ENCODE assay signal across 11 mouse cellular contexts in the genomic region with DNA sequence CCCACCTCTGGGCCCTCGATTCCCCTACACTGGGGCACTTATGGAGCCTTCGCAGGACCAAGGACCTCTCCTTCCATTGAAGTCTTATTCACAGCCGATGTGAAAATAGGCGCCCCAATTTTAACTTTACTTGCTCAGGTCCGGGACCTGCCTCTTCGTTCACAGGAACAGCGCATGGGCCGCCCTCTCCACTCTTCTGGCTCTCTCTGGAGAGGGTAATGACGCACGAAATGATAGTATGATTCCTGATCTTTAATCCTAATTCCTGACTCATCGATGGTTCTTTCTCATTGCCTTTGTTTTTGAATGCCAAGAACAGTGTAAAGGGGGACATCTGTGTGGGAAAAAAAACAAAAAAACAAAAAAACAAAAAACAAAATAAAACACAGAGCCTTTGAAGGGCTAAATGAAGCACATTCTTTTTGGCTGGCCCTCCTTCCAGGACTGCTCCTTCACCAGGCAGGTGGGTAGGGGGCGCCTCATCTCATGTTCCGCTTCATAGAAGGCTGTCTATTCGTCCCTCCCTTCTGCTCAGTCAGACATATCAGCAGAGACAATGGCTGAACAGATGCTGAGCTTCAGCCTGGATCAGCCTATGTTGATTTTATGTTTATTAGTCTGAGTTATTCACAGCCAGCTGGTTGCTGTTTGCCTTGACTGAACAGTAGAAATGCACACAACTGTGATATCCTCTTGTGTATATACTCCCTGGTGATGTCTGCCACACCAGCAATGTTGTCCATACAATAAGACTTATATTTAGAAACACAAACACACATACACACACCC.
A peak's percentile ranks its signal among the peaks of the same experiment; 100 is the strongest.
DNase-seq lines count a peak whose midpoint lies in the region; ATAC-seq and TF ChIP-seq lines count a peak whose summit lies in the region.
"Had no signal": no experiment of that assay in that cellular context is flagged by ENCODE, and none has a peak within 500 bp of the region (broad histone marks: within the 10 kb centered on the region; RNA-seq: fewer than 3 reads in every experiment).

No protein-coding gene starts in this region.

- TF ChIP-seq CTCF in CH12.LX (conservative IDR thresholded peaks at IDR 0.05 in 1 of 2, IDR thresholded peaks at IDR 0.05 in 1 of 2; ENCODE audit: low read depth in 2 of 2, low read length in 2 of 2): peak in 1 of 2 experiments; percentile 42; a peak in 1 of 4 replicates

- WGBS in hindbrain, embryonic 11.5 days: 64% methylated on average over 14 of the region's 14 CpGs
- 58% methylated on average over 14 of the region's 14 CpGs for WGBS in midbrain, embryonic 12.5 days
- WGBS in heart, embryonic 11.5 days (ENCODE audit: insufficient replicate concordance): 78% methylated on average over 14 of the region's 14 CpGs

- no peaks in the 10 kb centered on the region for H3K79me2 ChIP-seq in CH12.LX (replicated peaks; ENCODE audit: control insufficient read depth, extremely low read depth, insufficient read depth, poor library complexity, severe bottlenecking)

- no peaks in the 10 kb centered on the region for H3K36me3 ChIP-seq in CH12.LX (replicated peaks in 1 of 2; ENCODE audit: control insufficient read depth in 1 of 2, insufficient read depth in 1 of 2, low read length in 1 of 2)
- H3K36me3 ChIP-seq in hindbrain, embryonic 11.5 days (ENCODE audit: control insufficient read depth, insufficient read depth, low read length): no peaks in the 10 kb centered on the region
- no peaks in the 10 kb centered on the region for H3K36me3 ChIP-seq in midbrain, embryonic 12.5 days
- no peaks in the 10 kb centered on the region for H3K36me3 ChIP-seq in heart, embryonic 11.5 days (ENCODE audit: control insufficient read depth, insufficient read depth, low read length)
- H3K36me3 ChIP-seq: embryonic facial prominence, embryonic 15.5 days had no signal

- H3K9me3 ChIP-seq in CH12.LX (replicated peaks; ENCODE audit: low read length): no peaks in the 10 kb centered on the region
- no peaks in the 10 kb centered on the region for H3K9me3 ChIP-seq in hindbrain, embryonic 11.5 days (ENCODE audit: control insufficient read depth, low read length)
- no peaks in the 10 kb centered on the region for H3K9me3 ChIP-seq in midbrain, embryonic 12.5 days
- no peaks in the 10 kb centered on the region for H3K9me3 ChIP-seq in heart, embryonic 11.5 days (replicated peaks; ENCODE audit: control insufficient read depth, low read length)
- H3K9me3 ChIP-seq: embryonic facial prominence, embryonic 15.5 days had no signal

- no peak overlapping the region for H3K9ac ChIP-seq in CH12.LX (ENCODE audit: insufficient read depth, low read depth)
- H3K9ac ChIP-seq in hindbrain, embryonic 11.5 days (ENCODE audit: low read depth, low read length): no peak overlapping the region
- H3K9ac ChIP-seq in midbrain, embryonic 12.5 days (replicated peaks): no peak overlapping the region
- H3K9ac ChIP-seq in heart, embryonic 11.5 days (ENCODE audit: low read depth, low read length): no peak overlapping the region
- H3K9ac ChIP-seq: embryonic facial prominence, embryonic 15.5 days; liver, embryonic 14.5 days had no signal

- TF ChIP-seq EP300 in CH12.LX (IDR thresholded peaks at IDR 0.05; ENCODE audit: low read length): no peak

- dilution Hi-C loops in CH12.LX (cut with MboI; ENCODE audit: extremely low pct_ligation_motif_present, extremely low pct_unique_long_range_greater_than_20kb, low sequenced_read_pairs): no loop called here

- TF ChIP-seq RAD21 in CH12.LX (IDR thresholded peaks at IDR 0.05; ENCODE audit: low read depth, low read length): no peak; the same call in 1 of the 2 replicates

- H3K27ac ChIP-seq in CH12.LX (ENCODE audit: insufficient read depth, low read depth): no peak overlapping the region
- H3K27ac ChIP-seq in hindbrain, embryonic 11.5 days (ENCODE audit: low read depth, low read length): no peak overlapping the region
- H3K27ac ChIP-seq in midbrain, embryonic 12.5 days (replicated peaks): no peak overlapping the region
- H3K27ac ChIP-seq in heart, embryonic 11.5 days (ENCODE audit: low read depth, low read length): no peak overlapping the region
- H3K27ac ChIP-seq: embryonic facial prominence, embryonic 15.5 days; liver, embryonic 14.5 days had no signal

- no peaks in the 10 kb centered on the region for H3K27me3 ChIP-seq in CH12.LX (replicated peaks)
- H3K27me3 ChIP-seq in hindbrain, embryonic 11.5 days (ENCODE audit: control insufficient read depth, insufficient read depth, low read length): no peaks in the 10 kb centered on the region
- no peaks in the 10 kb centered on the region for H3K27me3 ChIP-seq in midbrain, embryonic 12.5 days
- no peaks in the 10 kb centered on the region for H3K27me3 ChIP-seq in heart, embryonic 11.5 days (ENCODE audit: control insufficient read depth, insufficient read depth, low read length)
- H3K27me3 ChIP-seq: embryonic facial prominence, embryonic 15.5 days had no signal

- H3K4me1 ChIP-seq in CH12.LX (ENCODE audit: control insufficient read depth in 1 of 2, insufficient read depth in 2 of 2): peaks cover 0 to 10% of the 10 kb centered on the region in 2 experiments; a peak in 2 of 4 replicates
- no peaks in the 10 kb centered on the region for H3K4me1 ChIP-seq in hindbrain, embryonic 11.5 days (replicated peaks; ENCODE audit: control insufficient read depth, insufficient read depth, low read length)
- no peaks in the 10 kb centered on the region for H3K4me1 ChIP-seq in midbrain, embryonic 12.5 days
- no peaks in the 10 kb centered on the region for H3K4me1 ChIP-seq in heart, embryonic 11.5 days (ENCODE audit: control insufficient read depth, insufficient read depth, low read length)
- H3K4me1 ChIP-seq: embryonic facial prominence, embryonic 15.5 days had no signal

- H3K4me2 ChIP-seq in CH12.LX (ENCODE audit: insufficient read depth, low read depth, poor library complexity, severe bottlenecking): no peak overlapping the region
- no peak overlapping the region for H3K4me2 ChIP-seq in hindbrain, embryonic 11.5 days (replicated peaks; ENCODE audit: low read depth, low read length)
- H3K4me2 ChIP-seq in midbrain, embryonic 12.5 days (replicated peaks): no peak overlapping the region
- no peak overlapping the region for H3K4me2 ChIP-seq in heart, embryonic 11.5 days
- H3K4me2 ChIP-seq: embryonic facial prominence, embryonic 15.5 days had no signal

- peak; percentile 8 to 22 for DNase-seq in cerebellum, postnatal 14 days
- no peak for DNase-seq in cerebellum, adult 8-10 months
- DNase-seq in CH12.LX (ENCODE audit: extremely low read depth): peak; percentile 12
- DNase-seq in hindbrain, embryonic 11.5 days (ENCODE audit: low spot score): peak; percentile 45
- DNase-seq in urinary bladder, adult 18-20 months (ENCODE audit: low spot score in 2 of 2): no peak
- DNase-seq in gastrocnemius, adult 8-10 months (ENCODE audit: low spot score in 2 of 2): no peak
- DNase-seq: heart, adult 11 months had no signal

- peak; percentile 92 for ATAC-seq in hindbrain, embryonic 11.5 days (ENCODE audit: low FRiP score)
- ATAC-seq in midbrain, embryonic 12.5 days (ENCODE audit: low FRiP score, low read depth): peak; percentile 94
- ATAC-seq in heart, embryonic 11.5 days (replicated peaks; ENCODE audit: insufficient number of reproducible peaks, low FRiP score, low TSS enrichment): no peak

- TF ChIP-seq POLR2A in CH12.LX (IDR thresholded peaks at IDR 0.05; ENCODE audit: low read depth, low read length): no peak

- H3K4me3 ChIP-seq in CH12.LX (replicated peaks in 1 of 3; ENCODE audit: low read depth in 2 of 3, low read length in 2 of 3, poor library complexity in 1 of 3): no peak overlapping the region
- H3K4me3 ChIP-seq in hindbrain, embryonic 11.5 days (ENCODE audit: low read depth, low read length): no peak overlapping the region
- no peak overlapping the region for H3K4me3 ChIP-seq in midbrain, embryonic 12.5 days
- H3K4me3 ChIP-seq in heart, embryonic 11.5 days (ENCODE audit: low read depth, low read length): no peak overlapping the region
- H3K4me3 ChIP-seq: embryonic facial prominence, embryonic 15.5 days had no signal

- in situ Hi-C loops in CH12.LX (cut with MboI; ENCODE audit: low pct_ligation_motif_present, low pct_unique_long_range_greater_than_20kb, low sequenced_read_pairs): no loop called here

TF ChIP-seq in CH12.LX, 34 proteins besides CTCF, POLR2A, EP300 and RAD21:
- TF ChIP-seq BHLHE40 (IDR thresholded peaks at IDR 0.05; ENCODE audit: low read depth, low read length) (no peak), MXI1 (IDR thresholded peaks at IDR 0.05; ENCODE audit: low read depth, low read length) (no peak), JUN (IDR thresholded peaks at IDR 0.05; ENCODE audit: insufficient read depth, low read depth, low read length) (no peak), E2F4 (IDR thresholded peaks at IDR 0.05; ENCODE audit: insufficient replicate concordance, low read depth, low read length) (no peak), KAT2A (IDR thresholded peaks at IDR 0.05; ENCODE audit: insufficient replicate concordance, low read length) (no peak), NELFE (IDR thresholded peaks at IDR 0.05; ENCODE audit: low read depth, low read length) (no peak), NRF1 (IDR thresholded peaks at IDR 0.05; ENCODE audit: low read depth, low read length) (no peak), ETS1 (conservative IDR thresholded peaks at IDR 0.05; ENCODE audit: low read depth, low read length) (no peak), SMC3 (IDR thresholded peaks at IDR 0.05; ENCODE audit: low read depth, low read length) (peak; percentile 17; the same call in 1 of the 2 replicates)

Comparison
In these comparisons a context has a peak if more than half of its experiments do, and no peak if none do; other contexts are left out.
1. DNase-seq: peak in cerebellum, postnatal 14 days (2 of 2), CH12.LX (single experiment) and hindbrain, embryonic 11.5 days (single experiment); none in cerebellum, adult 8-10 months (single experiment), urinary bladder, adult 18-20 months (0 of 2) and gastrocnemius, adult 8-10 months (0 of 2).